Mouse (Mus musculus): Measurements from ENCODE around the gene Spag17. TPM values are rescaled to one million over a fixed set of nuclear protein-coding genes. Genes with fewer than 3 reads are reported as not detected.

Spag17 gene
- polyA plus RNA-seq, 1 experiment from 2014 or later = 1.2 TPM

GRCm38 (mm10) chr3:99922944-99923343 is 37.7 kb downstream of the Spag17 start:
- Histone ChIP-seq H3K27ac (no peak overlapping the region), H3K36me3 (no peaks in the 10 kb centered on the region), H3K9me3 (replicated peaks) (no peaks in the 10 kb centered on the region), H3K4me3 (no peak overlapping the region), H3K4me1 (no peaks in the 10 kb centered on the region), H3K27me3 (ENCODE audit: low read depth, poor library complexity, severe bottlenecking) (no peaks in the 10 kb centered on the region)
- no peak for DNase-seq (ENCODE audit: low spot score)
- WGBS = 94% methylated on average over 3 of the region's 3 CpGs

DNA sequence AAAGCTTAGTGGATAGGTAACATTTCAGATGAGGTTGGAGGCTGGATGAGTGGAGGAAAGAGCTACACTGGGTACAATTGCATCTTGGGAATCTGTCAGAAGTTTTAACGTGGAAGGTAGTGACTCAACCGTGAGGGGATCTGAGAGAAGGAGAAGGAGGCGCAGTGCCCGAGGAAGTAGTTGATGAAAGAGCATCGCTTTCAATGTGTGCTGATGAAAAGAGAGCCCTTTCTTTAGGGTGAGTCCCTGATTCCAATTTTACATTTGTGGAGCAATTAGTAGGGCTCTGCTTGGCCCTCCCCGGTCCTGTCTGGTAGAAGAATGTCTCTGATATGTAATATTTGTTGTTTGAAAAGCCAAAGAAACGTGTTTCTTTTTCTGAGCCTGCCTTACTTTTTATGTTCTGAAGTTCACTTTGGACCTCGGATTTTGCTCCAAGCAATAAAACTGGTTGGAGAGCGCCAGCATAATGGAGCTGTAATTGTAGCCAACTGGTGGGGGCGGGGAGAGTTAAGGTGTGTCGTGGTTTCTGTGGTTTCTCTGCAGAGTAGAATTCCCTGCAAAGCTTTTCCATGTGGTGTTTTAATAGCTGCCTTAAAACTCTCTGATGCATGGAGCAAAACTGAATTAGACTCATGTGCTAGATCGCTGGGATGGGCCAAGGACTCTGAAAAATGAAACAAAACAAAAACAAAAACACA is 45.9 kb downstream of the Spag17 start:
- peak; percentile 64 for DNase-seq (ENCODE audit: low spot score)
- Histone ChIP-seq H3K27me3 (ENCODE audit: low read depth, poor library complexity, severe bottlenecking) (no peaks in the 10 kb centered on the region), H3K27ac (peak overlapping the region; percentile 86), H3K4me1 (peaks cover 44% of the 10 kb centered on the region), H3K9me3 (replicated peaks) (no peaks in the 10 kb centered on the region), H3K36me3 (no peaks in the 10 kb centered on the region), H3K4me3 (no peak overlapping the region)
- WGBS = 56% methylated on average over 12 of the region's 12 CpGs

GRCm38 (mm10) chr3:99936159-99936558 is 51.0 kb downstream of the Spag17 start:
- peak; percentile 73 for DNase-seq (ENCODE audit: low spot score)
- no peaks in the 10 kb centered on the region for H3K36me3 ChIP-seq
- 31% methylated on average over 1 of the region's 1 CpGs for WGBS

DNA sequence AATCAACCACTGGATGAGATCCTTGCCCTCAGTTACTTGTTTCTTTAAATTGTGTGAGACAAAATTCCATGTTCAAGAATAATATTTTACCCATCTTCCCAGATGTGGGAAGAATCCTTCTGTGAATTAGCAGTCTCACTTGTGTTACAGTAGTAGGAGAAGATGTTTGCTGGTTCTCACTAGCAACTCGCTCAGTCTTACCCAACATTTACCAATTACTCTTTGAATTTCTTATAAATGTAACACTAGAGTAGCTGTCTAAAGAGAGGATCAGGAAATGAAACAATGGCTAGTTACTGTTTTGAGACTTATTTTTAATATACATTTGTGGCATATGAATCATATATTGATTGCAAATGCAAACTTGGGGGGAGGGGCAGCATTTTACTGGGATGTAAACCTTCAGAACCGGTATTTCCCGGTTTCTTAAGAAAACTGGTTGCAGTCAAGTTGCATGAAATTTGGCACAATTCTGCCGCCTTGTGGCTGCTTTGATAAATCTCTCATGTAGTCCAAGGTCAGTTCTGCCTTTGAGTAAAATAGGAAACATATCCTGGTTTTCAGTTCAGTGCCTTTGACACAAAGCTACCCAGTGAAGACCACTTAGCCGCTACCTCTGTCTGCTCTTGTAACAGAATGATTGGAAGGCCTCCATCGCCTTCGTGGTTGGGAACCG is 53.5 kb downstream of the Spag17 start:
- peak; percentile 82 for DNase-seq (ENCODE audit: low spot score)

More at GRCm38 (mm10) chr3:99936159-99936558, 51.0 kb downstream of the Spag17 start:
- Histone ChIP-seq H3K27ac (peak overlapping the region; percentile 73), H3K9me3 (replicated peaks) (no peaks in the 10 kb centered on the region), H3K4me1 (peaks cover 64% of the 10 kb centered on the region), H3K27me3 (ENCODE audit: low read depth, poor library complexity, severe bottlenecking) (no peaks in the 10 kb centered on the region), H3K4me3 (no peak overlapping the region)

GRCm38 (mm10) chr3:99945171-99945570 is 60.0 kb downstream of the Spag17 start:
- no peaks in the 10 kb centered on the region for H3K9me3 ChIP-seq (replicated peaks)
- H3K27ac ChIP-seq = no peak overlapping the region
- no peaks in the 10 kb centered on the region for H3K27me3 ChIP-seq (ENCODE audit: low read depth, poor library complexity, severe bottlenecking)
- no peaks in the 10 kb centered on the region for H3K36me3 ChIP-seq
- no peak overlapping the region for H3K4me3 ChIP-seq
- no peak for DNase-seq (ENCODE audit: low spot score)
- 88% methylated on average over 2 of the region's 2 CpGs for WGBS
- peaks cover 12% of the 10 kb centered on the region for H3K4me1 ChIP-seq

More for the DNA sequence above, 53.5 kb downstream of the Spag17 start:
- peaks cover 46% of the 10 kb centered on the region for H3K4me1 ChIP-seq
- H3K27ac ChIP-seq = 0 out of 2 replicates have a peak overlapping the region, but pooled peaks have one; percentile 12
- no peak overlapping the region for H3K4me3 ChIP-seq
- WGBS = 35% methylated on average over 8 of the region's 8 CpGs
- no peaks in the 10 kb centered on the region for H3K9me3 ChIP-seq (replicated peaks)
- no peaks in the 10 kb centered on the region for H3K36me3 ChIP-seq
- H3K27me3 ChIP-seq (ENCODE audit: low read depth, poor library complexity, severe bottlenecking) = no peaks in the 10 kb centered on the region

- Histone ChIP-seq H3K9me3 (replicated peaks) (no peaks in the 10 kb centered on the region), H3K27me3 (ENCODE audit: low read depth, poor library complexity, severe bottlenecking) (peaks cover 12% of the 10 kb centered on the region), H3K4me1 (peaks cover 35% of the 10 kb centered on the region), H3K36me3 (no peaks in the 10 kb centered on the region), H3K27ac (peak overlapping the region; percentile 6; the same call in 1 of the 2 replicates), H3K4me3 (no peak overlapping the region)
- peak; percentile 51 for DNase-seq (ENCODE audit: low spot score)
- 58% methylated on average over 9 of the region's 9 CpGs for WGBS
These were observed 68.9 kb downstream of the Spag17 start for GRCm38 (mm10) chr3:99954039-99954602.

DNA sequence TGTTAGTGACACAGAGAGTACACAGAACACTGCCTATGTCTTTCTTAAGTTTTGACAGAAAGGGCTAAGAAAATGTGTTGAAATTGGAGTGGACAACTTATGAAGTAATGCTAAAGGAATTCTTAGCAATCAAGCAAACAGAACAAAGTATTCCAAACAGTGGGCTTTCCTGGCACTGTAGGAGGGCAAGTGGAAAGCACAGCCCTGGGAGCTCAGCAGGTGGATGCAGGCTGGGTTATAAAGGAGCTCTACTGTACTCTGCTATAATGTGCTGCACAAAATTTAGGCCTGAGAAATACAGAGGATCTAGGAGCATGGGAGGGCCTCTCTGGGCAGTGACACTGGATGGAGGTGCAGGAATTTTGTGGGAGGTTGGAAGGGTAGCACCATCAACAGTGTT is 71.3 kb downstream of the Spag17 start:
- Histone ChIP-seq H3K4me1 (peaks cover 51% of the 10 kb centered on the region), H3K4me3 (no peak overlapping the region), H3K27ac (no peak overlapping the region), H3K36me3 (no peaks in the 10 kb centered on the region), H3K9me3 (replicated peaks) (no peaks in the 10 kb centered on the region), H3K27me3 (ENCODE audit: low read depth, poor library complexity, severe bottlenecking) (peaks cover 13% of the 10 kb centered on the region)
- DNase-seq (ENCODE audit: low spot score) = no peak

DNA sequence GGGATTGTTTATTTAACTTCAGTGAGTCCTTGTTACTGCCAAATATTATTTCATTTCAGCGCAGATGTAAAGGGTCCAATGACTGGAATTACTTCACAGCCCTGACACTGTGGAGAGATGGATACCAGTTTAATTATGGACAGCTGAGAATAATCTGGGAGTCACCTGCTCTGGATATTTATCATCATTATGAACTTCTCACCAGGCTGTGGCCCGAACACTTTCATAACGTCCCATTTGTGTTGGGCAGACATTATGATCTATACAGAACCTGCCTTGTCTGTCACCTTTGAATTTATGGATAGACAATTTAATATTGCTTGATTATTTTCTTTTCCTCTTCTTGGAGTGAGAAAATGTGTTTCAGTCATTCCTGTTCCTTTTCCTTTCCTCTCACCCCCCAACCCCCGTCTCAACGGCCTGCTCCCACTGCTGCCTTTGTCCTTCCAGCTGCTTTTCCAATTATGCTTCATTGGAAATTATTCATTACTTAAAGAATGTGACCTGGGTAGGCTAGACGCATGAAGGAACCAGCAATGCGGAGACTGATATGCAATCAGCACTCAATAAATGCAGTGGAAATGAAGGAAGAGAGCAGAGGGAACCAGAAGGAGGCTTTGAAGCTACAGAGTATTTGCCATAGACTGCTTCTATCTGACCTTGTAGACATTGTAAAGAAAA is 74.7 kb downstream of the Spag17 start:
- Histone ChIP-seq H3K4me1 (peaks cover 36% of the 10 kb centered on the region), H3K4me3 (no peak overlapping the region), H3K9me3 (replicated peaks) (no peaks in the 10 kb centered on the region), H3K27me3 (ENCODE audit: low read depth, poor library complexity, severe bottlenecking) (peaks cover 43% of the 10 kb centered on the region), H3K36me3 (no peaks in the 10 kb centered on the region), H3K27ac (peak overlapping the region; percentile 43)
- DNase-seq (ENCODE audit: low spot score) = no peak
- WGBS = 60% methylated on average over 7 of the region's 7 CpGs

GRCm38 (mm10) chr3:99964345-99964744 is 79.1 kb downstream of the Spag17 start:
- 90% methylated on average over 6 of the region's 6 CpGs for WGBS
- H3K4me1 ChIP-seq = peaks cover 67% of the 10 kb centered on the region
- H3K4me3 ChIP-seq = no peak overlapping the region
- H3K36me3 ChIP-seq = no peaks in the 10 kb centered on the region
- no peak for DNase-seq (ENCODE audit: low spot score)
- peaks cover 36% of the 10 kb centered on the region for H3K27me3 ChIP-seq (ENCODE audit: low read depth, poor library complexity, severe bottlenecking)
- H3K9me3 ChIP-seq (replicated peaks) = no peaks in the 10 kb centered on the region
- peak overlapping the region; percentile 80; the same call in 1 of the 2 replicates for H3K27ac ChIP-seq

GRCm38 (mm10) chr3:99965863-99966262 is 80.7 kb downstream of the Spag17 start:
- Histone ChIP-seq H3K36me3 (no peaks in the 10 kb centered on the region), H3K27ac (peak overlapping the region; percentile 80), H3K27me3 (ENCODE audit: low read depth, poor library complexity, severe bottlenecking) (peaks cover 36% of the 10 kb centered on the region), H3K4me3 (no peak overlapping the region), H3K9me3 (replicated peaks) (no peaks in the 10 kb centered on the region), H3K4me1 (peaks cover 59% of the 10 kb centered on the region)
- peak; percentile 58 for DNase-seq (ENCODE audit: low spot score)
- 15% methylated on average over 4 of the region's 4 CpGs for WGBS

DNA sequence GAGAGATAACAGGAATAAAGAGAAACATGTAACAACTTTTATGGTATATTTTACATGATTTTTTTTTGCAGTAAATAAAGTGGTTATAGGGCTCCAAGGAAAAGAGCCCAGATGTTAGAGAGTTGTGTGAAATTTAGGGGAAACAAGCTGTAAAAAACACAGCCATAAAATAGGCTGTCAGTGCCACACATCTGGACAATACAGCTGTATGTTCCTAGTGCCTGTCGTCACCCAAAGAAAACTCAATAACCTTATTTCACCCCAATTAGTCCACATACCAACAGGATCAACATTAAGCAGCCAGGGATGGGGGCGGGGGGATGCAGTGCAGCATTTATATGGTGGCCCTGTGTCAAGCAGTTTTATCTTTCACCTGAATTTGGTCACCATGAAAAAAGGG is 81.1 kb downstream of the Spag17 start:
- no peaks in the 10 kb centered on the region for H3K36me3 ChIP-seq
- peak overlapping the region; percentile 80 for H3K27ac ChIP-seq
- H3K4me3 ChIP-seq = no peak overlapping the region
- WGBS = 21% methylated on average over 2 of the region's 2 CpGs
- DNase-seq (ENCODE audit: low spot score) = peak; percentile 73
- H3K9me3 ChIP-seq (replicated peaks) = no peaks in the 10 kb centered on the region
- peaks cover 36% of the 10 kb centered on the region for H3K27me3 ChIP-seq (ENCODE audit: low read depth, poor library complexity, severe bottlenecking)
- peaks cover 58% of the 10 kb centered on the region for H3K4me1 ChIP-seq

GRCm38 (mm10) chr3:99970766-99971165 is 85.6 kb downstream of the Spag17 start:
- 82% methylated on average over 5 of the region's 5 CpGs for WGBS
- DNase-seq (ENCODE audit: low spot score) = no peak
- H3K36me3 ChIP-seq = no peaks in the 10 kb centered on the region
- no peaks in the 10 kb centered on the region for H3K9me3 ChIP-seq (replicated peaks)
- H3K4me3 ChIP-seq = no peak overlapping the region
- peaks cover 13% of the 10 kb centered on the region; the same call in 1 of the 2 replicates for H3K27me3 ChIP-seq (ENCODE audit: low read depth, poor library complexity, severe bottlenecking)
- H3K4me1 ChIP-seq = peaks cover 42% of the 10 kb centered on the region
- H3K27ac ChIP-seq = no peak overlapping the region

DNA sequence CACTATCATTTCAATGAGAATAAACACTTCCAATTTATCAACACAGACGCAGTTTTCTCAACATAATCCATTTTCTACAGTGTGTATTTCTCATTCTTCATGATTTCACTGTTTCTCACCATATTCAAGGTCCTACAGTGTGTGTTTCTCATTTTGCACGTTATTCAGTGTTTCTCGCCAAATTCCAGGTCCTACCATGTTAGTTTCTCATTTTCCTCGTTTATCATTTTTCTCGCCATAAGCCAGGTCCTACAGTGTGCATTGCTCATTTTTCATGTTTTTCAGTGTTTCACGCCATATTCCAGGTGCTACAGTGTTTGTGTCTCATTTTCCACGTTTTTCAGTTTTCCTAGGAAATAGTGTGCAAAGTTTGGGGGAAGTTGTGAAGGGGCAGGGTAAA is 95.8 kb downstream of the Spag17 start:
- no peaks in the 10 kb centered on the region for H3K9me3 ChIP-seq (replicated peaks)
- no peak overlapping the region for H3K4me3 ChIP-seq
- DNase-seq (ENCODE audit: low spot score) = no peak
- H3K36me3 ChIP-seq = no peaks in the 10 kb centered on the region
- no peak overlapping the region for H3K27ac ChIP-seq
- H3K27me3 ChIP-seq (ENCODE audit: low read depth, poor library complexity, severe bottlenecking) = no peaks in the 10 kb centered on the region
- WGBS = 63% methylated on average over 7 of the region's 7 CpGs
- no peaks in the 10 kb centered on the region for H3K4me1 ChIP-seq

Measured in limb, embryonic 10.5 days (tissue).